Mouse (Mus musculus) megakaryocyte, embryonic 14.5 days (primary cell): ENCODE measurements around the gene Gm17657. TPM values are rescaled to one million over a fixed set of nuclear protein-coding genes. Genes with fewer than 3 reads are reported as not detected.

ENCODE experiments used
- H3K27me3 ChIP-seq: replicated peaks from 2 replicates; pipeline ENCODE3; 2012; ENCODE audit warnings: inconsistent platforms
- H3K36me3 ChIP-seq: replicated peaks from 2 replicates; pipeline ENCODE3; 2012; ENCODE audit warnings: low read length, inconsistent platforms, mixed read lengths
- H3K4me1 ChIP-seq: 2 replicates; pipeline ENCODE4 v1.6.1; 2012; ENCODE audit warnings: inconsistent platforms
- H3K4me3 ChIP-seq: replicated peaks from 2 replicates; pipeline ENCODE3; 2012; ENCODE audit warnings: moderate library complexity, mild to moderate bottlenecking, inconsistent platforms
- H3K9me3 ChIP-seq: 2 replicates; pipeline ENCODE4 v1.6.1; 2012; ENCODE audit warnings: inconsistent platforms
- FLI1 ChIP-seq: IDR thresholded peaks from 2 replicates; pipeline ENCODE4 v1.6.1; 2012; ENCODE audit warnings: low read length, inconsistent platforms, mixed read lengths
- GATA1 ChIP-seq: IDR thresholded peaks from 3 replicates; pipeline ENCODE4 v1.6.1; 2012; ENCODE audit warnings: mixed read lengths, low read length, inconsistent platforms, borderline replicate concordance
- polyA plus RNA-seq: library from polyadenylated mRNA; stranded (reverse); fragments of >175 nt; gene quantifications from 2 replicates; pipeline ENCODE4 v1.2.3, GENCODE M21; 2012; ENCODE audit warnings: low replicate concordance; ENCODE audit not compliant: insufficient read depth

The Gm17657 gene
- polyA plus RNA-seq, 1 experiment, result not detected

GRCm38 (mm10) chr17:29488978-29489970 is 60.2 kb downstream of the Gm17657 start:
- Histone ChIP-seq H3K9me3 (no peaks in the 10 kb centered on the region), H3K4me3 (peak overlapping the region; percentile 99), H3K36me3 (peaks cover 34% of the 10 kb centered on the region), H3K4me1 (peaks cover 57% of the 10 kb centered on the region), H3K27me3 (no peaks in the 10 kb centered on the region)
- TF ChIP-seq FLI1 (no peak), GATA1 (no peak)

- Histone ChIP-seq H3K4me1 (peaks cover 53% of the 10 kb centered on the region), H3K9me3 (peaks cover 4% of the 10 kb centered on the region; the same call in 1 of the 2 replicates), H3K27me3 (no peaks in the 10 kb centered on the region), H3K36me3 (peaks cover 29% of the 10 kb centered on the region), H3K4me3 (peak overlapping the region; percentile 99)
- TF ChIP-seq GATA1 (no peak), FLI1 (no peak)
These were observed 61.0 kb downstream of the Gm17657 start for GRCm38 (mm10) chr17:29488257-29488977.

- peaks cover 68% of the 10 kb centered on the region for H3K4me1 ChIP-seq
- H3K4me3 ChIP-seq, result no peak overlapping the region
- H3K27me3 ChIP-seq, result no peaks in the 10 kb centered on the region
- peaks cover 18% of the 10 kb centered on the region; the same call in 1 of the 2 replicates for H3K9me3 ChIP-seq
- no peak for TF ChIP-seq GATA1
- TF ChIP-seq FLI1, result no peak
- H3K36me3 ChIP-seq, result peaks cover 17% of the 10 kb centered on the region
These were observed 63.9 kb downstream of the Gm17657 start for GRCm38 (mm10) chr17:29485336-29486233.

GRCm38 (mm10) chr17:29484431-29484830 is 65.0 kb downstream of the Gm17657 start:
- TF ChIP-seq FLI1 (no peak), GATA1 (no peak)

GRCm38 (mm10) chr17:29483282-29483681 is 66.2 kb downstream of the Gm17657 start:
- peaks cover 18% of the 10 kb centered on the region; the same call in 1 of the 2 replicates for H3K9me3 ChIP-seq
- no peaks in the 10 kb centered on the region for H3K27me3 ChIP-seq
- TF ChIP-seq FLI1 (no peak), GATA1 (no peak)
- no peak overlapping the region for H3K4me3 ChIP-seq
- H3K4me1 ChIP-seq, result peaks cover 65% of the 10 kb centered on the region
- H3K36me3 ChIP-seq, result peaks cover 17% of the 10 kb centered on the region

More at GRCm38 (mm10) chr17:29484431-29484830, 65.0 kb downstream of the Gm17657 start:
- H3K27me3 ChIP-seq, result no peaks in the 10 kb centered on the region
- peaks cover 18% of the 10 kb centered on the region; the same call in 1 of the 2 replicates for H3K9me3 ChIP-seq
- peaks cover 17% of the 10 kb centered on the region for H3K36me3 ChIP-seq
- peaks cover 70% of the 10 kb centered on the region for H3K4me1 ChIP-seq
- H3K4me3 ChIP-seq, result no peak overlapping the region

- no peaks in the 10 kb centered on the region for H3K27me3 ChIP-seq
- H3K36me3 ChIP-seq, result peaks cover 17% of the 10 kb centered on the region
- peaks cover 18% of the 10 kb centered on the region; the same call in 1 of the 2 replicates for H3K9me3 ChIP-seq
- H3K4me3 ChIP-seq, result no peak overlapping the region
- TF ChIP-seq FLI1 (no peak), GATA1 (no peak)
- peaks cover 66% of the 10 kb centered on the region for H3K4me1 ChIP-seq
These were observed 66.8 kb downstream of the Gm17657 start for GRCm38 (mm10) chr17:29482632-29483031.

GRCm38 (mm10) chr17:29480256-29480655 is 69.2 kb downstream of the Gm17657 start:
- no peak overlapping the region for H3K4me3 ChIP-seq

GRCm38 (mm10) chr17:29478271-29478670 is 71.2 kb downstream of the Gm17657 start:
- Histone ChIP-seq H3K9me3 (peaks cover 12% of the 10 kb centered on the region; the same call in 1 of the 2 replicates), H3K27me3 (no peaks in the 10 kb centered on the region), H3K4me1 (peaks cover 51% of the 10 kb centered on the region), H3K4me3 (no peak overlapping the region), H3K36me3 (peaks cover 12% of the 10 kb centered on the region)
- TF ChIP-seq FLI1 (no peak), GATA1 (no peak)

More at GRCm38 (mm10) chr17:29480256-29480655, 69.2 kb downstream of the Gm17657 start:
- TF ChIP-seq FLI1 (no peak), GATA1 (no peak)
- Histone ChIP-seq H3K4me1 (peaks cover 47% of the 10 kb centered on the region), H3K36me3 (peaks cover 17% of the 10 kb centered on the region), H3K9me3 (peaks cover 18% of the 10 kb centered on the region; the same call in 1 of the 2 replicates), H3K27me3 (no peaks in the 10 kb centered on the region)
